Mouse (Mus musculus) MEL (cell line): ENCODE measurements around the gene Rassf6. TPM values are rescaled to one million over a fixed set of nuclear protein-coding genes. Genes with fewer than 3 reads are reported as not detected.
A peak's percentile ranks its signal among the peaks of the same experiment; 100 is the strongest.
"Not testable (repeated sequence)": the region's sequence is repeated elsewhere in the genome, so short reads cannot be mapped to it uniquely, and the experiment has no call there.

ENCODE experiments used
- DNase-seq: peaks from one replicate; pipeline ENCODE4 v3.0.0; 2011; ENCODE audit warnings: low read depth, low spot score
- H3K27ac ChIP-seq: 2 replicates; pipeline ENCODE4 v1.5.1; 2012; ENCODE audit warnings: low read depth, mild to moderate bottlenecking, control low read depth, low read length, moderate library complexity; ENCODE audit not compliant: control insufficient read depth
- H3K27me3 ChIP-seq, 2 experiments: fragments of 150-350 bp in 1 of 2; sonication (generic) in 1 of 2; 2 replicates each; pipeline ENCODE4 v1.6.1; 2012; ENCODE audit warnings: low read length in 2 of 2, mild to moderate bottlenecking in 2 of 2, improper control_type of control experiment in 1 of 2, moderate library complexity in 1 of 2; ENCODE audit not compliant: insufficient read depth in 2 of 2, control insufficient read depth in 1 of 2
- H3K36me3 ChIP-seq, 2 experiments: 2 replicates each; pipeline ENCODE4 v1.6.1; 2012 to 2014; ENCODE audit warnings: low read length in 2 of 2, improper control_type of control experiment in 1 of 2, inconsistent platforms in 1 of 2, mild to moderate bottlenecking in 1 of 2; ENCODE audit not compliant: insufficient read depth in 2 of 2, control insufficient read depth in 1 of 2
- H3K4me1 ChIP-seq, 2 experiments: fragments of 150-350 bp in 1 of 2; sonication (generic) in 1 of 2; 2 replicates each; pipeline ENCODE4 v1.6.1; 2012; ENCODE audit warnings: low read length in 2 of 2, improper control_type of control experiment in 1 of 2, mild to moderate bottlenecking in 1 of 2; ENCODE audit not compliant: insufficient read depth in 2 of 2, control insufficient read depth in 1 of 2
- H3K4me3 ChIP-seq, 2 experiments: fragments of 150-350 bp in 1 of 2; sonication (generic) in 1 of 2; 2 replicates each; pipeline ENCODE4 v1.5.1; 2012; ENCODE audit warnings: low read depth in 2 of 2, low read length in 2 of 2, mild to moderate bottlenecking in 2 of 2, moderate library complexity in 2 of 2, control low read depth in 1 of 2, improper control_type of control experiment in 1 of 2; ENCODE audit not compliant: control insufficient read depth in 1 of 2, insufficient read depth in 1 of 2
- H3K79me2 ChIP-seq: 2 replicates; pipeline ENCODE4 v1.6.1; 2012; ENCODE audit warnings: mild to moderate bottlenecking, low read length, moderate library complexity; ENCODE audit not compliant: control insufficient read depth, poor library complexity, insufficient read depth
- H3K9ac ChIP-seq: 2 replicates; pipeline ENCODE4 v1.6.1; 2012; ENCODE audit warnings: low read depth, mild to moderate bottlenecking, control low read depth, low read length, moderate library complexity; ENCODE audit not compliant: control insufficient read depth, poor library complexity, severe bottlenecking
- H3K9me3 ChIP-seq: fragments of 150-350 bp; sonication (generic); replicated peaks from 2 replicates; pipeline ENCODE4 v1.6.1; 2012; ENCODE audit warnings: mild to moderate bottlenecking, low read length, improper control_type of control experiment, moderate library complexity; ENCODE audit not compliant: insufficient read depth
- CHD2 ChIP-seq: IDR thresholded peaks from 2 replicates; pipeline ENCODE4 v1.6.1; 2011; ENCODE audit warnings: low read length, improper control_type of control experiment
- CTCF ChIP-seq, 3 experiments: IDR thresholded peaks in 2 of 3; conservative IDR thresholded peaks in 1 of 3; 2 replicates each; pipeline ENCODE4 v1.5.1; 2011 to 2012; ENCODE audit warnings: low read length in 3 of 3, low read depth in 2 of 3, mild to moderate bottlenecking in 2 of 3, improper control_type of control experiment in 1 of 3, inconsistent platforms in 1 of 3, mixed read lengths in 1 of 3, moderate library complexity in 1 of 3; ENCODE audit not compliant: control insufficient read depth in 1 of 3, insufficient read depth in 1 of 3, poor library complexity in 1 of 3, severe bottlenecking in 1 of 3
- E2F4 ChIP-seq: IDR thresholded peaks from 2 replicates; pipeline ENCODE4 v1.6.1; 2011; ENCODE audit warnings: low read depth, low read length, improper control_type of control experiment, borderline replicate concordance
- ETS1 ChIP-seq: IDR thresholded peaks from 2 replicates; pipeline ENCODE4 v1.6.1; 2012; ENCODE audit warnings: low read depth, mild to moderate bottlenecking, inconsistent platforms, low read length, improper control_type of control experiment, moderate library complexity
- GATA1 ChIP-seq: IDR thresholded peaks from 2 replicates; pipeline ENCODE4 v1.6.1; 2011; ENCODE audit warnings: low read depth, low read length, improper control_type of control experiment
- HCFC1 ChIP-seq: IDR thresholded peaks from 2 replicates; pipeline ENCODE4 v1.6.1; 2012; ENCODE audit warnings: low read depth, mild to moderate bottlenecking, inconsistent platforms, low read length, improper control_type of control experiment, moderate library complexity
- JUND ChIP-seq: IDR thresholded peaks from 2 replicates; pipeline ENCODE4 v1.6.1; 2011; ENCODE audit warnings: low read depth, mild to moderate bottlenecking, improper control_type of control experiment, low read length
- MAX ChIP-seq: IDR thresholded peaks from 2 replicates; pipeline ENCODE4 v1.6.1; 2011; ENCODE audit warnings: low read length, improper control_type of control experiment
- MAZ ChIP-seq: IDR thresholded peaks from 2 replicates; pipeline ENCODE4 v1.6.1; 2012; ENCODE audit warnings: low read depth, mild to moderate bottlenecking, inconsistent platforms, low read length, improper control_type of control experiment
- MYB ChIP-seq: IDR thresholded peaks from 2 replicates; pipeline ENCODE4 v1.6.1; 2011; ENCODE audit warnings: mild to moderate bottlenecking, low read depth, low read length, improper control_type of control experiment
- MYC ChIP-seq: IDR thresholded peaks from 2 replicates; pipeline ENCODE4 v1.6.1; 2011; ENCODE audit warnings: low read depth, mild to moderate bottlenecking, low read length, improper control_type of control experiment, moderate library complexity
- NELFE ChIP-seq: IDR thresholded peaks from 2 replicates; pipeline ENCODE4 v1.6.1; 2011; ENCODE audit warnings: low read depth, low read length, improper control_type of control experiment
- POLR2AphosphoS5 ChIP-seq: IDR thresholded peaks from 2 replicates; pipeline ENCODE4 v1.6.1; 2012; ENCODE audit warnings: low read depth, borderline replicate concordance, mild to moderate bottlenecking, inconsistent platforms, low read length, moderate library complexity, mixed read lengths
- RCOR1 ChIP-seq: IDR thresholded peaks from 2 replicates; pipeline ENCODE4 v1.6.1; 2012; ENCODE audit warnings: low read depth, mild to moderate bottlenecking, inconsistent platforms, low read length, improper control_type of control experiment
- SIN3A ChIP-seq: IDR thresholded peaks from 2 replicates; pipeline ENCODE4 v1.6.1; 2012; ENCODE audit warnings: low read length, improper control_type of control experiment, inconsistent platforms
- SMC3 ChIP-seq: IDR thresholded peaks from 2 replicates; pipeline ENCODE4 v1.6.1; 2011; ENCODE audit warnings: low read depth, low read length, improper control_type of control experiment
- TBP ChIP-seq: IDR thresholded peaks from 2 replicates; pipeline ENCODE4 v1.8.0; 2011; ENCODE audit warnings: low read depth, low read length, improper control_type of control experiment
- TCF12 ChIP-seq: IDR thresholded peaks from 2 replicates; pipeline ENCODE4 v1.6.1; 2014; ENCODE audit warnings: low read depth, mild to moderate bottlenecking, inconsistent platforms, low read length, improper control_type of control experiment, moderate library complexity
- USF2 ChIP-seq, 2 experiments: IDR thresholded peaks; 2 replicates each; pipeline ENCODE4 v1.6.1; 2011 to 2012; ENCODE audit warnings: improper control_type of control experiment in 2 of 2, low read length in 2 of 2, borderline replicate concordance in 1 of 2, inconsistent platforms in 1 of 2, low read depth in 1 of 2, mild to moderate bottlenecking in 1 of 2; ENCODE audit not compliant: insufficient read depth in 1 of 2
- ZC3H11A ChIP-seq: IDR thresholded peaks from 2 replicates; pipeline ENCODE4 v1.6.1; 2012; ENCODE audit warnings: low read depth, mild to moderate bottlenecking, inconsistent platforms, low read length, improper control_type of control experiment
- ZKSCAN1 ChIP-seq: IDR thresholded peaks from 2 replicates; pipeline ENCODE4 v1.6.1; 2012; ENCODE audit warnings: low read depth, mild to moderate bottlenecking, inconsistent platforms, low read length, improper control_type of control experiment, moderate library complexity
- ZNF384 ChIP-seq: IDR thresholded peaks from 2 replicates; pipeline ENCODE4 v1.6.1; 2012; ENCODE audit warnings: low read depth, mild to moderate bottlenecking, inconsistent platforms, low read length, improper control_type of control experiment
- polyA plus RNA-seq, 2 experiments: library from polyadenylated mRNA; stranded (reverse) in 1 of 2; unstranded in 1 of 2; fragments of >175 nt in 1 of 2; fragments of >200 nt in 1 of 2; gene quantifications; 2 replicates each; pipeline versions ENCODE4 v1.2.1 to v1.2.4; 2012; ENCODE audit warnings: low replicate concordance in 2 of 2, low read depth in 1 of 2; ENCODE audit not compliant: insufficient read length in 2 of 2, insufficient read depth in 1 of 2, missing spikeins in 1 of 2
- total RNA-seq: library from RNA; depleted of rRNA; stranded (reverse); fragments of 300-350 nt; gene quantifications from 2 replicates; pipeline ENCODE4 v1.2.3, GENCODE M21; 2012

Rassf6 gene
- total and polyA plus RNA-seq, 3 experiments: 0.39 TPM; not detected in 2

GRCm38 (mm10) chr5:90617859-90618258 is 22.6 kb downstream of the Rassf6 start:
- H3K27me3 ChIP-seq: no peaks in the 10 kb centered on the region
- no peaks in the 10 kb centered on the region for H3K36me3 ChIP-seq
- no peak for DNase-seq
- H3K4me3 ChIP-seq: no peak overlapping the region
- H3K9me3 ChIP-seq: no peaks in the 10 kb centered on the region
- TF ChIP-seq GATA1: no peak
- TF ChIP-seq MYC: no peak
- no peak for TF ChIP-seq TCF12
- TF ChIP-seq ZNF384: no peak
- no peak for TF ChIP-seq ETS1
- no peak for TF ChIP-seq ZC3H11A
- no peak overlapping the region for H3K27ac ChIP-seq
- no peaks in the 10 kb centered on the region for H3K4me1 ChIP-seq
- no peak overlapping the region for H3K9ac ChIP-seq
- no peaks in the 10 kb centered on the region for H3K79me2 ChIP-seq

- not testable (repeated sequence) for H3K27ac ChIP-seq, H3K9ac ChIP-seq, H3K79me2 ChIP-seq, H3K36me3 ChIP-seq, H3K27me3 ChIP-seq, H3K4me3 ChIP-seq, H3K9me3 ChIP-seq, DNase-seq, H3K4me1 ChIP-seq
These were observed 27.7 kb downstream of the Rassf6 start for GRCm38 (mm10) chr5:90612751-90613150.

GRCm38 (mm10) chr5:90611996-90612611 is 28.4 kb downstream of the Rassf6 start:
- no peaks in the 10 kb centered on the region for H3K4me1 ChIP-seq
- no peaks in the 10 kb centered on the region for H3K79me2 ChIP-seq
- DNase-seq: peak; percentile 27
- H3K9ac ChIP-seq: no peak overlapping the region
- no peaks in the 10 kb centered on the region for H3K27me3 ChIP-seq
- H3K36me3 ChIP-seq: no peaks in the 10 kb centered on the region
- no peak overlapping the region for H3K27ac ChIP-seq
- no peak overlapping the region for H3K4me3 ChIP-seq
- H3K9me3 ChIP-seq: no peaks in the 10 kb centered on the region
- TF ChIP-seq MAX (no peak), E2F4 (no peak), MYB (no peak), JUND (no peak)

GRCm38 (mm10) chr5:90611388-90611787 is 29.1 kb downstream of the Rassf6 start:
- DNase-seq: no peak
- no peaks in the 10 kb centered on the region for H3K79me2 ChIP-seq
- H3K9me3 ChIP-seq: no peaks in the 10 kb centered on the region
- no peak overlapping the region for H3K9ac ChIP-seq
- H3K27me3 ChIP-seq: no peaks in the 10 kb centered on the region
- H3K4me3 ChIP-seq: no peak overlapping the region
- H3K36me3 ChIP-seq: no peaks in the 10 kb centered on the region
- H3K4me1 ChIP-seq: no peaks in the 10 kb centered on the region
- no peak overlapping the region for H3K27ac ChIP-seq
- TF ChIP-seq ZKSCAN1: no peak
- TF ChIP-seq NELFE: no peak
- no peak for TF ChIP-seq TBP
- TF ChIP-seq HCFC1: no peak
- TF ChIP-seq ZC3H11A: no peak
- no peak for TF ChIP-seq SMC3
- no peak for TF ChIP-seq MAZ
- TF ChIP-seq CTCF (IDR thresholded peaks at IDR 0.05 in 2 of 3, conservative IDR thresholded peaks at IDR 0.05 in 1 of 3; ENCODE audit: control insufficient read depth in 1 of 3, insufficient read depth in 1 of 3, low read depth in 2 of 3, low read length in 3 of 3, poor library complexity in 1 of 3, severe bottlenecking in 1 of 3): no peak
- no peak for TF ChIP-seq POLR2AphosphoS5
- TF ChIP-seq SIN3A: no peak
- TF ChIP-seq ZNF384: no peak
- TF ChIP-seq CHD2: no peak
- TF ChIP-seq USF2 (IDR thresholded peaks at IDR 0.05; ENCODE audit: borderline replicate concordance in 1 of 2, insufficient read depth in 1 of 2, low read depth in 1 of 2, low read length in 2 of 2): no peak
- no peak for TF ChIP-seq RCOR1
